Mouse (Mus musculus): ENCODE results near the gene Zfp568.
A peak's percentile ranks its signal among the peaks of the same experiment; 100 is the strongest.
"Not testable (repeated sequence)": the region's sequence is repeated elsewhere in the genome, so short reads cannot be mapped to it uniquely, and the experiment has no call there.

The Zfp568 gene

GRCm38 (mm10) chr7:29983690-29984380, at the start of gene Zfp568:
Zfp568 (plus strand) TSS chr7:29983955.
- peak; percentile 94 for DNase-seq (ENCODE audit: low read depth, low spot score)

- DNase-seq (ENCODE audit: low read depth, low spot score): no peak
These were observed 44.9 kb upstream of the Zfp568 start for GRCm38 (mm10) chr7:29938856-29939255.

- no peak for DNase-seq (ENCODE audit: low read depth, low spot score)
These were observed 42.7 kb upstream of the Zfp568 start for GRCm38 (mm10) chr7:29941027-29941426.

- no peak for DNase-seq (ENCODE audit: low read depth, low spot score)
These were observed 41.0 kb upstream of the Zfp568 start for GRCm38 (mm10) chr7:29942740-29943139.

- DNase-seq (ENCODE audit: low read depth, low spot score): no peak
These were observed 40.0 kb upstream of the Zfp568 start for GRCm38 (mm10) chr7:29943720-29944119.

GRCm38 (mm10) chr7:29944201-29944600, 39.6 kb upstream of the Zfp568 start:
- no peak for DNase-seq (ENCODE audit: low read depth, low spot score)

GRCm38 (mm10) chr7:29953086-29953485, 30.7 kb upstream of the Zfp568 start:
- no peak for DNase-seq (ENCODE audit: low read depth, low spot score)

- peak; percentile 86 for DNase-seq (ENCODE audit: low read depth, low spot score)
These were observed 30.0 kb upstream of the Zfp568 start, which contains the start of gene Zfp74 for GRCm38 (mm10) chr7:29953513-29954401. Zfp74 (minus strand) TSS chr7:29954089.

GRCm38 (mm10) chr7:29954731-29955130, 29.0 kb upstream of the Zfp568 start:
- peak; percentile 41 for DNase-seq (ENCODE audit: low read depth, low spot score)

- DNase-seq (ENCODE audit: low read depth, low spot score): no peak
These were observed 27.5 kb upstream of the Zfp568 start for GRCm38 (mm10) chr7:29956257-29956656.

- no peak for DNase-seq (ENCODE audit: low read depth, low spot score)
These were observed 25.5 kb upstream of the Zfp568 start for GRCm38 (mm10) chr7:29958125-29958724.

- DNase-seq (ENCODE audit: low read depth, low spot score): no peak
These were observed 24.8 kb upstream of the Zfp568 start for GRCm38 (mm10) chr7:29959004-29959403.

- not testable (repeated sequence) for DNase-seq (ENCODE audit: low read depth, low spot score)
These were observed 18.5 kb upstream of the Zfp568 start for GRCm38 (mm10) chr7:29965115-29965810.

GRCm38 (mm10) chr7:29970686-29971085, 13.1 kb upstream of the Zfp568 start:
- no peak for DNase-seq (ENCODE audit: low read depth, low spot score)

- no peak for DNase-seq (ENCODE audit: low read depth, low spot score)
These were observed 3.0 kb upstream of the Zfp568 start for GRCm38 (mm10) chr7:29980761-29981160.

- DNase-seq (ENCODE audit: low read depth, low spot score): no peak
These were observed 2.3 kb upstream of the Zfp568 start for GRCm38 (mm10) chr7:29981455-29981854.

GRCm38 (mm10) chr7:29981860-29982259, 1.9 kb upstream of the Zfp568 start:
- no peak for DNase-seq (ENCODE audit: low read depth, low spot score)

GRCm38 (mm10) chr7:29982341-29982740, 1.4 kb upstream of the Zfp568 start:
- DNase-seq (ENCODE audit: low read depth, low spot score): no peak

- DNase-seq (ENCODE audit: low read depth, low spot score): no peak
These were observed 824 bp upstream of the Zfp568 start for GRCm38 (mm10) chr7:29982931-29983330.

- DNase-seq (ENCODE audit: low read depth, low spot score): no peak
These were observed 440 bp upstream of the Zfp568 start for GRCm38 (mm10) chr7:29983340-29983689.

GRCm38 (mm10) chr7:29986101-29986500, 2.3 kb downstream of the Zfp568 start:
- DNase-seq (ENCODE audit: low read depth, low spot score): no peak

- DNase-seq (ENCODE audit: low read depth, low spot score): no peak
These were observed 3.8 kb downstream of the Zfp568 start for GRCm38 (mm10) chr7:29987551-29987950.
